Mouse (Mus musculus): ENCODE results near the gene Ndc1. TPM values are rescaled to one million over a fixed set of nuclear protein-coding genes. Genes with fewer than 3 reads are reported as not detected.

Ndc1 gene
- 8.4 and 15.6 TPM in 2 replicates for polyA plus RNA-seq (2015; fragmentation: Nextera tagmentation; extraction: Ambion mirVana)

DNA sequence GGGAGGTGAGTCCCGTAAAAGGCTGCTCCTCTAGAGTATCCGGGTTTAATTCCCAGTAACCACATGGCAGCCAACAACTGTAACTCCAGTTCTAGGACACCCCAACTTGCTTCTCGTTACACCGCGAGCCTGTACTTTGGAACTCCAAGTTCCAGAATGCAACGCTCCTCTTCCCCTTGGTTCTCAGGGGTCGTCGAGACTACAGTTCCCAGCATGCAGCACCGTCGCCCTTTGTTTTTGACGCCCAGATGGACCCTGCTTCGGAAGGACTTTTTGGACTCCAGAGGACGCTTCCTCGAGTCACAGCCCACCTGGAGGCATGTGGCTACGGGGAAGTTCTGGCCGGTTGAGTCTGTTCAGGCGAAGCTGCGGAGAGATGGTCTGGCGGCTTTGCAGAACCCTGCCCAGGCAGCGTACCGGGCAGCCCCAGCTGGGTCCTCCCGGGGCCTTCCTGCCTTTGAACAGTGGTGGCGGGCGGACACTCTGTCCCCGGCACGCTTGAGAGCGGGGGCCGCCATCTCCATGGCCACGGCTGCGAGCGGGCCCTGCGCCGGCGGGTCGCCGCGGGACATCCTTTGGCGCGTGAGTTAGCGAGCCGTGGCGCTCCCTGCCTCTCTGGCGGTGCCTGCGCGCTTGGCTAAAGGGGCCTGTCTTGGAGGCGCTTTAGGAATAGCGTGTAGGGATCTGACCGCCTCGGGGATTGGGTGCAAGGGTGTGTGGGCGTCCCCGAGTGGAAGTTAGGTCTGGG is at the start of gene Ndc1:
Gene Ndc1 (plus strand): TSS at position 218 of the 748 bp plus-strand sequence.

DNA sequence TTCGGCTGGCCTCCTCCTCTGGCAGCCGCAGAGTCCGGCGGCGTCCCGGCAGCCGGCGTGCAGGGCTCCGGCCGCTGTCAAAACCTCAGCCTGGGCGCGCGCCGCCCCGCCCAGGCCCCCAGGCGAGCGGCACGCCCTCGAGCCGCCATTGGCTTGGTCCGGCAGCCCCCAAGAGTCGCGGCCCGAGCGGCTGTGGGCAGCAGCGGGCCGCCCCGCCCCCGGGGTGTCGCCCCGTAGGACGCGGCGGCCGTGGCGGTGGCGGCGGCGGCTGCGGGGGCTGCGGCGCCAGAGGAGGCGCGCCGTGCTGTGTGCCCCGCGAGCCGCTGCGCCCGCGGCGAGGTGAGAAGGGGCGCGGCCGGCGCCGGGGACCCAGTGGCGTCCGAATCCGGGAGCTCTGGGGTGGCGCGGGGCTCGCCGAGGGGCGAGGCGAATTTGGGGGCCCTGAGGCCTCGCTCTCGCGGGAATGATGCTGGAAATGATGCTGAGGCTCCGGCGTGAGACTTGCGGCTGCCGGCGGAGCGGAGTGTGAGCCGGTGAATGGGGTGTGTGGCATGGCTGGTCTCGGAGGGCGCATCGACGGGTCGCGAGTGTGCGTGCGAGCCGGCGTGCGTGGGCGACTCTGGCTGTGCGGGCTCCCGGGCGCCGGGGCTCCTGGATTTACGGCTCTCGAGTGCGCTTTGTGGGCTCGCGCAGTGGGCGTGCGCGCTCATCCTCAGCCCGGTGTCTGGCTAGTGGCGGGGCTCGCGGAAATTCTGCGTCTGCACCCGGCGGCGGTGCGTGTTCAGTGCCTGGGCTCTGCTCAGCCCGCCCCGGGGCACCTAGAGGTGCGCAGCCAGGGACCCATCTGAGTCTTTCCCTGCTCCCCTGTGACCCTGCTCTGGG is 67.0 kb downstream of the Ndc1 start, which contains the start of gene Glis1:
Gene Glis1 (plus strand): TSS at position 236 of the 882 bp plus-strand sequence.

Small RNAs within 50 kb of the gene (microRNA-seq; reads per million reads assigned to microRNA genes)
- gene Gm24804 (ENCODE audit: borderline replicate concordance, insufficient number of aligned reads), result not detected

Other genes starting within 250 kb of the Ndc1 start
- gene Tmem59, start 189.4 kb upstream of the Ndc1 start, polyA plus RNA-seq (2015; fragmentation: Nextera tagmentation; extraction: Ambion mirVana), result 657 and 956 TPM in 2 replicates
- gene Tceanc2, start 188.7 kb upstream of the Ndc1 start, polyA plus RNA-seq (2015; fragmentation: Nextera tagmentation; extraction: Ambion mirVana), result 27.3 and 32.1 TPM in 2 replicates
- not detected in 2 replicates for gene Ldlrad1, start 158.6 kb upstream of the Ndc1 start, polyA plus RNA-seq (2015; fragmentation: Nextera tagmentation; extraction: Ambion mirVana)
- gene Lrrc42, start 114.3 kb upstream of the Ndc1 start, polyA plus RNA-seq (2015; fragmentation: Nextera tagmentation; extraction: Ambion mirVana), result 30.5 and 34.8 TPM in 2 replicates
- 59.2 and 71.8 TPM in 2 replicates for gene Hspb11, start 114.2 kb upstream of the Ndc1 start, polyA plus RNA-seq (2015; fragmentation: Nextera tagmentation; extraction: Ambion mirVana)
- 0.15 and 0.20 TPM in 2 replicates for gene Dio1, start 60.6 kb upstream of the Ndc1 start, polyA plus RNA-seq (2015; fragmentation: Nextera tagmentation; extraction: Ambion mirVana)
- 238 and 436 TPM in 2 replicates for gene Yipf1, start 53.4 kb upstream of the Ndc1 start, polyA plus RNA-seq (2015; fragmentation: Nextera tagmentation; extraction: Ambion mirVana)
- 0.54 and 0.95 TPM in 2 replicates for gene Glis1, start 66.8 kb downstream of the Ndc1 start, polyA plus RNA-seq (2015; fragmentation: Nextera tagmentation; extraction: Ambion mirVana)

Measured in adrenal gland, postnatal 0 days (tissue).